Mouse (Mus musculus): Measurements from ENCODE around the gene Ptgr1. TPM values are rescaled to one million over a fixed set of nuclear protein-coding genes. Genes with fewer than 3 reads are reported as not detected.

The Ptgr1 gene
- total RNA-seq, 2 experiments from 2014 or later = 0.84 to 1.7 TPM

GRCm38 (mm10) chr4:58935846-58936245 is 51.1 kb downstream of the Ptgr1 start:
- no peak for DNase-seq
- H3K4me3 ChIP-seq = no peak overlapping the region
- intact Hi-C loops (cut with DNase I) = no loop called here
- TF ChIP-seq CTCF (IDR thresholded peaks at IDR 0.05) = no peak
- H3K27ac ChIP-seq = no peak overlapping the region

- intact Hi-C loops (cut with DNase I) = no loop called here
- peak overlapping the region; percentile 52 for H3K27ac ChIP-seq
- no peak overlapping the region for H3K4me3 ChIP-seq
- peak; percentile 81 for DNase-seq
- peak; percentile 57 for TF ChIP-seq CTCF (IDR thresholded peaks at IDR 0.05)
These were observed 52.0 kb downstream of the Ptgr1 start for GRCm38 (mm10) chr4:58934746-58935476.

GRCm38 (mm10) chr4:58934308-58934707 is 52.6 kb downstream of the Ptgr1 start:
- H3K4me3 ChIP-seq = no peak overlapping the region
- intact Hi-C loops (cut with DNase I) = no loop called here
- DNase-seq = no peak
- no peak overlapping the region for H3K27ac ChIP-seq
- TF ChIP-seq CTCF (IDR thresholded peaks at IDR 0.05) = no peak

DNA sequence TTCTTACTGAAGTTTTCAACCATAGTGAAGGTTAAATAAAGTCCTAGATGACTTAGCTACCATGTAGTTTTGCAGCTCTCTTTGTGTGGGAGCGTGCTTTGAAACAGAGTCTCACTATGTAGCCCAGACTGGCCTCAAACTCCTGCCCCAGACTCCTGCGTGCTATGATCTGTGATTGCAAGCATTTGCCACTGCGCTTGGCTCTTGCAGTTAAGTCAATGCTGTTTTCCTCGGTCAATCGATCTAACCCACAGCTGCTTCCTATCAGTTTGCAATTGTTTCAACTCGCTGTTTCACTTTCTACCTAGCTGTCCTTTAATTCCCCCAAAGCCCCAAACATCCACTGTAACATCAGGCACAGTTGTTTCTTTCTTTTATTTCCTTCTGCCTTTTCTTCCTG is 54.4 kb downstream of the Ptgr1 start:
- TF ChIP-seq CTCF (IDR thresholded peaks at IDR 0.05) = no peak
- Histone ChIP-seq H3K4me3 (no peak overlapping the region), H3K27ac (no peak overlapping the region)
- DNase-seq = no peak
- intact Hi-C loops (cut with DNase I) = no loop called here

GRCm38 (mm10) chr4:58927661-58928060 is 59.3 kb downstream of the Ptgr1 start:
- Histone ChIP-seq H3K4me3 (no peak overlapping the region), H3K27ac (no peak overlapping the region)
- TF ChIP-seq CTCF (IDR thresholded peaks at IDR 0.05) = peak; percentile 35; the same call in 1 of the 2 replicates
- intact Hi-C loops (cut with DNase I) = no loop called here
- DNase-seq = no peak

- TF ChIP-seq CTCF (IDR thresholded peaks at IDR 0.05) = no peak
- intact Hi-C loops (cut with DNase I) = no loop called here
- H3K4me3 ChIP-seq = no peak overlapping the region
These were observed 60.8 kb downstream of the Ptgr1 start for GRCm38 (mm10) chr4:58926120-58926519.

GRCm38 (mm10) chr4:58925664-58926063 is 61.3 kb downstream of the Ptgr1 start:
- intact Hi-C loops (cut with DNase I) = no loop called here
- no peak overlapping the region for H3K4me3 ChIP-seq
- DNase-seq = no peak
- no peak overlapping the region for H3K27ac ChIP-seq
- TF ChIP-seq CTCF (IDR thresholded peaks at IDR 0.05) = no peak

More at GRCm38 (mm10) chr4:58926120-58926519, 60.8 kb downstream of the Ptgr1 start:
- no peak overlapping the region for H3K27ac ChIP-seq
- no peak for DNase-seq

DNA sequence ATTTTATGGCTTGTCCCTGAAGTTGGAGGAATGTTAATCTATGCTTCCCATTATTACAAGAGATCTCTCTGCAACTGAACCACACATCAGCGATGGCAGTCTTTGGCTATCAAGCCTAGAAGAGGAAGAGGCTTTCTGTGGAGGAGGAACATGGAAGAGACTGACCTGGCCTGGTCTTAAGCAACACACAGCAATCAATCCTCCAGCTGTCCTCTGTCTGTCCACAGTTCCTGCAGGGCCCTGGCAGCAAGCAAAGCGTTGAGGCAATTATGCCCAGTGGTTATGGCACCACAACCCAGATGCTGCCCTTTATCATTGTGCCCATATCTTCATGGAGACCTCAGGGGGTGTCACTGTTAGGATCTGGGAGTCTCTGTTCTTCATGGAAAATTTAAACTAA is 63.0 kb downstream of the Ptgr1 start:
- intact Hi-C loops (cut with DNase I) = no loop called here
- no peak for TF ChIP-seq CTCF (IDR thresholded peaks at IDR 0.05)
- DNase-seq = no peak
- Histone ChIP-seq H3K27ac (no peak overlapping the region), H3K4me3 (no peak overlapping the region)

Other genes starting within 250 kb of the Ptgr1 start
- gene Olfr267, start 199.4 kb downstream of the Ptgr1 start, total RNA-seq (2021) = under 1 TPM in 1 of 2 experiments, not detected in 1; 0.11 TPM
- 100 to 1,000 TPM; 283 to 349 TPM for gene Ecpas, start 74.4 kb downstream of the Ptgr1 start, total RNA-seq (2021)
- not detected for gene Zkscan16, start 43.5 kb downstream of the Ptgr1 start, total RNA-seq (2021)
- gene Dnajc25, start 7.9 kb upstream of the Ptgr1 start, total RNA-seq (2021) = 10 to 100 TPM; 10.8 to 12.4 TPM
- 1 to 10 TPM in 1 of 2 experiments, under 1 TPM in 1; 0.46 to 1.7 TPM for gene Gm20503, start 16.1 kb upstream of the Ptgr1 start, total RNA-seq (2021)
- gene Gng10, start 48.0 kb upstream of the Ptgr1 start, total RNA-seq (2021) = 1 to 10 TPM; 5.2 to 6.7 TPM
- gene AI481877, start 151.9 kb upstream of the Ptgr1 start, total RNA-seq (2021) = not detected
- 1 to 10 TPM; 7.6 to 9.1 TPM for gene Ugcg, start 202.1 kb upstream of the Ptgr1 start, total RNA-seq (2021)